Mouse (Mus musculus) thymus, adult 2 months (tissue): ENCODE data around the gene Lrp6.

Source experiments
- CTCF ChIP-seq: fragments of 200-500 bp; IDR thresholded peaks from 2 replicates; pipeline ENCODE4 v1.5.1; 2012; ENCODE audit warnings: mild to moderate bottlenecking, control low read depth, low read length, moderate library complexity, borderline replicate concordance; ENCODE audit not compliant: control insufficient read depth, poor library complexity, insufficient read depth; ENCODE audit errors: extremely low read depth
- POLR2A ChIP-seq: fragments of 200-500 bp; IDR thresholded peaks from 2 replicates; pipeline ENCODE4 v1.6.1; 2012; ENCODE audit warnings: mild to moderate bottlenecking, low read length, control low read depth, moderate library complexity; ENCODE audit not compliant: control insufficient read depth, poor library complexity, insufficient read depth; ENCODE audit errors: extremely low read depth

GRCm38 (mm10) chr6:134529340-134529739, 37.4 kb downstream of the Lrp6 start:
- TF ChIP-seq CTCF (no peak), POLR2A (no peak)
